Mouse (Mus musculus) brown adipose tissue, adult 24 weeks (tissue): ENCODE measurements around the gene Cfap65. TPM values are rescaled to one million over a fixed set of nuclear protein-coding genes. Genes with fewer than 3 reads are reported as not detected.
A peak's percentile ranks its signal among the peaks of the same experiment; 100 is the strongest.

Experiments
- H3K27ac ChIP-seq: fragments of 200-500 bp; replicated peaks from 2 replicates; pipeline ENCODE4 v1.5.1; 2012; ENCODE audit warnings: low read depth, mild to moderate bottlenecking, low read length
- H3K4me1 ChIP-seq: fragments of 200-500 bp; 2 replicates; pipeline ENCODE4 v1.6.1; 2012; ENCODE audit warnings: low read length, mixed read lengths; ENCODE audit not compliant: control insufficient read depth, insufficient read depth, insufficient read length
- H3K4me3 ChIP-seq: fragments of 200-500 bp; 2 replicates; pipeline ENCODE4 v1.5.1; 2012; ENCODE audit warnings: low read depth, mild to moderate bottlenecking, low read length, moderate library complexity; ENCODE audit not compliant: insufficient read depth
- polyA plus RNA-seq: library from polyadenylated mRNA; stranded (reverse); fragments of >200 nt; gene quantifications from 2 replicates; pipeline ENCODE4 v1.2.4, GENCODE M21; 2012; ENCODE audit not compliant: missing spikeins, insufficient read depth, insufficient read length

The Cfap65 gene
- polyA plus RNA-seq, 1 experiment = not detected

GRCm38 (mm10) chr1:74898656-74899431, 36.6 kb downstream of the Cfap65 start:
- no peak overlapping the region for H3K4me3 ChIP-seq
- H3K4me1 ChIP-seq = no peaks in the 10 kb centered on the region
- no peak overlapping the region for H3K27ac ChIP-seq

- Histone ChIP-seq H3K4me3 (no peak overlapping the region), H3K27ac (no peak overlapping the region), H3K4me1 (no peaks in the 10 kb centered on the region)
Observed at GRCm38 (mm10) chr1:74897976-74898375, 37.4 kb downstream of the Cfap65 start.

GRCm38 (mm10) chr1:74894966-74895365, 40.4 kb downstream of the Cfap65 start:
- Histone ChIP-seq H3K4me3 (no peak overlapping the region), H3K4me1 (no peaks in the 10 kb centered on the region), H3K27ac (no peak overlapping the region)

- no peak within 1 kb of the TSS for H3K27ac ChIP-seq
- H3K4me1 ChIP-seq = no peaks in the 10 kb centered on the region
- no peak within 1 kb of the TSS for H3K4me3 ChIP-seq
Observed at GRCm38 (mm10) chr1:74893134-74893855, 42.1 kb downstream of the Cfap65 start, which contains the start of gene Cryba2. Gene Cryba2, minus strand, starts transcription at chr1:74893143.

- Histone ChIP-seq H3K27ac (no peak overlapping the region), H3K4me1 (no peaks in the 10 kb centered on the region), H3K4me3 (no peak overlapping the region)
Observed at GRCm38 (mm10) chr1:74892351-74893133, 42.9 kb downstream of the Cfap65 start.

- Histone ChIP-seq H3K27ac (no peak overlapping the region), H3K4me1 (no peaks in the 10 kb centered on the region)
Observed at GRCm38 (mm10) chr1:74891513-74891912, 43.9 kb downstream of the Cfap65 start.

GRCm38 (mm10) chr1:74885369-74886042, 49.9 kb downstream of the Cfap65 start, which contains the start of gene Fev:
Gene Fev, minus strand, starts transcription at chr1:74885419.
- Histone ChIP-seq H3K27ac (no peak within 1 kb of the TSS), H3K4me1 (no peaks in the 10 kb centered on the region), H3K4me3 (peak within 1 kb of the TSS; percentile 26; the same call in 1 of the 2 replicates)

More at GRCm38 (mm10) chr1:74891513-74891912, 43.9 kb downstream of the Cfap65 start:
- H3K4me3 ChIP-seq = no peak overlapping the region

- H3K27ac ChIP-seq = no peak overlapping the region
- H3K4me3 ChIP-seq = peak overlapping the region; percentile 26; the same call in 1 of the 2 replicates
- no peaks in the 10 kb centered on the region for H3K4me1 ChIP-seq
Observed at GRCm38 (mm10) chr1:74884196-74885141, 50.9 kb downstream of the Cfap65 start.

GRCm38 (mm10) chr1:74883441-74883840, 52.0 kb downstream of the Cfap65 start:
- H3K27ac ChIP-seq = no peak overlapping the region
- no peak overlapping the region for H3K4me3 ChIP-seq
- no peaks in the 10 kb centered on the region for H3K4me1 ChIP-seq

- H3K27ac ChIP-seq = no peak overlapping the region
- H3K4me1 ChIP-seq = no peaks in the 10 kb centered on the region
- H3K4me3 ChIP-seq = peak overlapping the region; percentile 5; the same call in 1 of the 2 replicates
Observed at GRCm38 (mm10) chr1:74882828-74883227, 52.6 kb downstream of the Cfap65 start.

GRCm38 (mm10) chr1:74882055-74882734, 53.2 kb downstream of the Cfap65 start:
- Histone ChIP-seq H3K27ac (no peak overlapping the region), H3K4me1 (no peaks in the 10 kb centered on the region), H3K4me3 (peak overlapping the region; percentile 35)

- Histone ChIP-seq H3K4me3 (no peak overlapping the region), H3K4me1 (no peaks in the 10 kb centered on the region), H3K27ac (no peak overlapping the region)
Observed at GRCm38 (mm10) chr1:74880785-74881360, 54.5 kb downstream of the Cfap65 start.

GRCm38 (mm10) chr1:74877199-74877598, 58.2 kb downstream of the Cfap65 start:
- Histone ChIP-seq H3K4me1 (no peaks in the 10 kb centered on the region), H3K27ac (no peak overlapping the region), H3K4me3 (no peak overlapping the region)
